In the genomic region with DNA sequence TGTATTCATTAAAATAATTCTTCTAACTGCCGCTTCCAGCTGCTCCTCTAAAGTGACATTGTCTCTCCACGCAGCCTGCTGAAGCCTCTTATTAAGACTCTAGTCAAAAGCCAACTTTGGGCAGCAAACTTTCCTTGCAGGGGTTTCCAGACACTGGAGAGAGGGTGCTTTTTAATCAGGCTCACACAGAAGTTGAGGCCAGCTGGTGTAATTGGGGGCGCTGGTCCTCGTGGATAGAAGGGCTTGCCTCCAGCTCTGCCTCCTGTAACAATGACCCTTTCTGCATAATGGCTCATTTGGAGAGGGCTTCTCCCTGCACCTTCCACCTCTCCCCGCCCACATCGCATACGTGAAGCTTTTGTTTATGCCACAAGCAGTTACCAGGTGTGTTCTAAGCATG, we compare ENCODE assay signal across 8 mouse cellular contexts.
DNase-seq lines count a peak whose midpoint lies in the region; ATAC-seq and TF ChIP-seq lines count a peak whose summit lies in the region.

No protein-coding gene starts in this region.

- H3K27me3 ChIP-seq in lung, embryonic 16.5 days (ENCODE audit: control insufficient read depth, insufficient read depth, low read depth, low read length): no peaks in the 10 kb centered on the region
- no peaks in the 10 kb centered on the region for H3K27me3 ChIP-seq in limb, embryonic 10.5 days (ENCODE audit: low read depth, poor library complexity, severe bottlenecking)

- H3K4me3 ChIP-seq in lung, embryonic 16.5 days (ENCODE audit: low read length): no peak overlapping the region
- no peak overlapping the region for H3K4me3 ChIP-seq in limb, embryonic 10.5 days
- no peak overlapping the region for H3K4me3 ChIP-seq in olfactory bulb, adult 2 months (ENCODE audit: insufficient read depth, low read depth, low read length)

- no peaks in the 10 kb centered on the region for H3K9me3 ChIP-seq in lung, embryonic 16.5 days (ENCODE audit: control insufficient read depth, low read length)
- no peaks in the 10 kb centered on the region for H3K9me3 ChIP-seq in limb, embryonic 10.5 days (replicated peaks)

- TF ChIP-seq POLR2A in olfactory bulb, adult 2 months (IDR thresholded peaks at IDR 0.05; ENCODE audit: insufficient read depth, low read depth, low read length): no peak

- no peak for ATAC-seq in lung, embryonic 16.5 days (ENCODE audit: low read depth)

- peaks cover 31% of the 10 kb centered on the region for H3K4me1 ChIP-seq in lung, embryonic 16.5 days (replicated peaks; ENCODE audit: control insufficient read depth, insufficient read depth, low read length)
- peaks cover 35% of the 10 kb centered on the region for H3K4me1 ChIP-seq in limb, embryonic 10.5 days
- peaks cover 15% of the 10 kb centered on the region for H3K4me1 ChIP-seq in olfactory bulb, adult 2 months (ENCODE audit: control insufficient read depth, insufficient read depth, low read length)

- H3K36me3 ChIP-seq in lung, embryonic 16.5 days (ENCODE audit: control insufficient read depth, insufficient read depth, low read length): no peaks in the 10 kb centered on the region
- H3K36me3 ChIP-seq in limb, embryonic 10.5 days: no peaks in the 10 kb centered on the region

- no peak overlapping the region for H3K4me2 ChIP-seq in lung, embryonic 16.5 days (ENCODE audit: low read depth, low read length)

- H3K27ac ChIP-seq in lung, embryonic 16.5 days (ENCODE audit: low read length): peak overlapping the region; percentile 99
- peak overlapping the region; percentile 91 for H3K27ac ChIP-seq in limb, embryonic 10.5 days
- H3K27ac ChIP-seq in olfactory bulb, adult 2 months (ENCODE audit: insufficient read depth, low read depth, low read length): peak overlapping the region; percentile 87; the same call in 1 of the 2 replicates

- H3K9ac ChIP-seq in lung, embryonic 16.5 days (ENCODE audit: low read length): no peak overlapping the region

- WGBS in lung, embryonic 16.5 days: 54% methylated on average over 7 of the region's 7 CpGs
- WGBS in limb, embryonic 10.5 days: 48% methylated on average over 7 of the region's 7 CpGs
- 33% methylated on average over 7 of the region's 7 CpGs for WGBS in olfactory bulb, adult 2 months

- no peak for TF ChIP-seq CTCF in olfactory bulb, adult 2 months (IDR thresholded peaks at IDR 0.05; ENCODE audit: insufficient read depth, low read depth, low read length)

- peak; percentile 37 to 48 for DNase-seq in cerebellum, postnatal 10 days
- DNase-seq in cerebellum, postnatal 4 days (ENCODE audit: low spot score in 2 of 2): no peak
- no peak for DNase-seq in lung, adult 18-20 months
- DNase-seq in limb, embryonic 10.5 days (ENCODE audit: low spot score): no peak
- no peak for DNase-seq in spleen, postnatal 14 days (ENCODE audit: low spot score in 2 of 2)
- no peak for DNase-seq in spleen, adult 18-20 months

Comparison
In these comparisons a context has a peak if more than half of its experiments do, and no peak if none do; other contexts are left out.
1. DNase-seq: peak in cerebellum, postnatal 10 days (2 of 2); none in cerebellum, postnatal 4 days (0 of 2), lung, adult 18-20 months (0 of 2), limb, embryonic 10.5 days (single experiment), spleen, postnatal 14 days (0 of 2) and spleen, adult 18-20 months (0 of 2).
2. Peak in every context shown above with its lines, with median percentiles within 50 percentile points of each other: H3K27ac ChIP-seq.